Mouse (Mus musculus) c-Kit-positive CD71-positive TER-119-negative erythroid progenitor cells, embryonic 14.5 days (primary cell): ENCODE results near the gene Nmral1.

ENCODE experiments used
- DNase-seq: peaks from one replicate; pipeline ENCODE4 v3.0.0-alpha.2; 2013; ENCODE audit warnings: low read depth

Nmral1 gene

GRCm38 (mm10) chr16:4718753-4719518 lies at the start of gene Nmral1:
Gene Nmral1, minus strand, starts transcription at chr16:4719356.
- peak; percentile 70 for DNase-seq

- no peak for DNase-seq
These were observed 49.6 kb upstream of the Nmral1 start for GRCm38 (mm10) chr16:4768719-4769118.

- no peak for DNase-seq
These were observed 48.0 kb upstream of the Nmral1 start for GRCm38 (mm10) chr16:4767012-4767790.

- DNase-seq, result no peak
These were observed 46.7 kb upstream of the Nmral1 start for GRCm38 (mm10) chr16:4765852-4766251.

DNA sequence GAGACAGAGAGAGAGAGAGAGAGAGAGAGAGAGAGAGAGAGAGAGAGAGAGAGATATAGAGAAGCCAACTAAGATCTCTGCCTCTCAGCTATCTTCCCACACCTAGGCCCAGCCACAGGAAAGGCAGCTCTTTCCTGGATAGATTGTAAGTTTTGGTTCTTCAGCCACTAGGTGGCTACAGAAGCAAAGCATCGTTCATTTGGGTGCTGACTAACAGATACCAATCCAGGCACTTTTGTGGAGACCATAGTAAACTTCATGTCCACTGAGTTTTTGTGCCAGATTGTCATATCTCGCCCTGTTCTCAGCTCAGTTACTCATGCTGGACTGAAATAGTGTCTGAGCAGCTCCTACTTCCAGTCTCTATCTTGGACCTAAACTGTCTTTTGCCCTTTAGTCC lies 44.1 kb upstream of the Nmral1 start:
- DNase-seq, result peak; percentile 43

GRCm38 (mm10) chr16:4762437-4762836 lies 43.3 kb upstream of the Nmral1 start:
- no peak for DNase-seq

GRCm38 (mm10) chr16:4756660-4757335 lies 37.6 kb upstream of the Nmral1 start:
- DNase-seq, result peak; percentile 31

DNA sequence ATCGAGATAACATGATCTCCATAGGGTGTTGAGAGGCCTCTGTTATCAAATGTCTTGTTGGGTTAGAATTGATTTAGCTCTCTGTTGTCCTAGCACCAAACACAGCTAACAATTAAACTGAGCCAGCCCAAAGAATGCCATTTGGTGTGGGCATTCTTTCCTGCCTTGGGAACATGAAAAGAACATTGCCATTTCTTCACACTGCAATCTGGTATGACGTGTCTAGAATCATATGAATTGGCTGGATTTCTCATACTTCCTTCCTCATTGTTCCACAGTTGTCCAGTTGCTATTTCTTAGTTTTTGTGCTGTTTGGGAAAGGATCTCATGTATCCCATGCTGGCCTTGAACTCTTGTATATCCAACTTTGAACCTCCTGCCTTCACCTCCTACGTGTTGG lies 34.9 kb upstream of the Nmral1 start:
- no peak for DNase-seq

- DNase-seq, result no peak
These were observed 33.0 kb upstream of the Nmral1 start for GRCm38 (mm10) chr16:4752155-4752554.

- no peak for DNase-seq
These were observed 23.0 kb upstream of the Nmral1 start for GRCm38 (mm10) chr16:4742186-4742585.

GRCm38 (mm10) chr16:4739994-4740393 lies 20.8 kb upstream of the Nmral1 start:
- no peak for DNase-seq

- DNase-seq, result no peak
These were observed 17.1 kb upstream of the Nmral1 start for GRCm38 (mm10) chr16:4736262-4736661.

GRCm38 (mm10) chr16:4730776-4731358 lies 11.7 kb upstream of the Nmral1 start:
- DNase-seq, result no peak

GRCm38 (mm10) chr16:4727963-4728362 lies 8.8 kb upstream of the Nmral1 start:
- no peak for DNase-seq

- no peak for DNase-seq
These were observed 8.4 kb upstream of the Nmral1 start for GRCm38 (mm10) chr16:4727526-4727925.

DNA sequence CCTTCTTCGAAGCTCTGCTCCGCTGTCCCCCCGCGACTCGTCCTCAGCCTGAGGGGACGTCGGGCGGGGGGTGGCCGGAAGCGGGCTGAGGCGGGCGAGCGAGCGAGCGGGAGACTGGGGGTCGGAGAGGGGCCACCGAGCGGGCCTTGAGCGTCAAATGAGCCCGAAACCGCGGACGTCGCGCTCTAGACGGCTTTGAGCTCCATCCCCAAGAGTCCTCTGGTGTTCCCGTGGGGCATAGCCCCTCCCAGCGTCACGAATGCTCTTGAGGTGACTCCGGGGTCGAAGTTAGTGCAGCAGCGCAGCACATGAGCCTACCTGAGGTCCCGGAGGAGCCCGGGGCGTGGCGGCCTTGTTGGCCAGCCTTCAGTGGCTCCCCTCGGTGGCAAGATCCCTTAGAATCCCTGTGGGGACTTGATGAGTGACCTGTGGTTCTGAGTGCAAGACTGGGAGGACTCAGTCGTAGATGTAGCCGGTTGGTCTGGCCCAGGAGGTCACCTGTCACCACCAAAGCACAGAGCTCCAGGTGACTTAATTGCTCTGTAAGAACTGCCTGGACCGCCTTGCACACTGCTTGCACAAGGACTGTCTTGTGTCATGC lies 7.5 kb upstream of the Nmral1 start:
- DNase-seq, result no peak

GRCm38 (mm10) chr16:4725780-4726527 lies 6.8 kb upstream of the Nmral1 start, which contains the start of gene Hmox2:
Gene Hmox2, plus strand, starts transcription at chr16:4726361.
- DNase-seq, result peak; percentile 84

GRCm38 (mm10) chr16:4725266-4725665 lies 6.1 kb upstream of the Nmral1 start:
- DNase-seq, result no peak

DNA sequence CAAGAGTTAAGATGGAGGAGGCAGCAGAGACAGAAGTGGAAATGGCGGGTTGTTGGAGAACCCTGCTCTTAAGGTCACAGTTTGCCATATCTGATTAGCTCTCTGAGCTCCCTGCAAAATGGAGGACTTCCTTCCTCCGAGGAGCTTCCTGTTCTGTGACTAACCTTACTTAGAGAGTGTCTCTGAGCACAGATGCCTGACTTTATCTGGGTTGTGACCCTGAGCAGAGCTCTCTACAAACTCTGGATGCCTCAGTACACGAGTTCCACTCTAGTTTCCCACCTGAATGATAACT lies 3.7 kb upstream of the Nmral1 start:
- no peak for DNase-seq

DNA sequence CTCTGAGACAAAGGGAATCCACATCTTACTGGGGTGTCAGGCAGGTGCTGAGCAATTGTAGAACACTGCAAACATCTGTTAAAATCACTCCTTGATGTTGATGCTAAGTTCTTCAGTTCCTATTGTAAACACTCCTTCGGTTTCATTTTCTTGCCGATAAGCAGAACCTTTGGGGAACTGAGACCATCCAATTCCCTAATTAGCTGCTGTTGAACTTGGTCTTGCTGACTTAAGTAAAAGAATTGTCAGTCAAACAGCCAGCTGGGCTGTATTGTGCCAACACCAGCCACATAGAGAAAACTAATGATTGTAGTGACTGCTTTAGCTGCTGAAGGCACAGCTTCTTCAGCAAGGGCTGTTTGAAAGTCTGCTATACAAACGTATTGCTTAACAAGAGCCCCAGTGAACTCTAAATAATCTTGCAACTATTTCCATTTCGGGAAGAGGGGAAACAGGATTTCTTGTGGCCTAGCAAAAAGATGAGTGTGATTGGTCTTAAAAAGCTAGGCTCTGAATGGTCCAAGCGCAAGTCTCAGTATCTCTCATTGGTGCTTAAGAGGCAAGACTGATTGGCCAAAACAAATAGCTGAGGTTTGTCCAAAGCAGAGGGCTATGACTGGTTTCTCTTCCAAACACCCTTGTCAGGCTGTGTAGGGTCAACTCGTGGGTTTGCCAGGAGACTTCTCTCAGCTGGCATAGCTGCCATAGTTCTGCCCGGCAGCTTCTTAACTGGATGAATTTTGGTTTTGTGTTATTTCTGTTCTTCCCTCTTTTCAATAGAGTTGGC lies 3.2 kb upstream of the Nmral1 start:
- DNase-seq, result no peak

- DNase-seq, result no peak
These were observed 1.3 kb downstream of the Nmral1 start for GRCm38 (mm10) chr16:4717866-4718265.
